Mouse (Mus musculus): ENCODE measurements around the gene Nhlrc2.
"Not testable (repeated sequence)": the region's sequence is repeated elsewhere in the genome, so short reads cannot be mapped to it uniquely, and the experiment has no call there.

GRCm38 (mm10) chr19:56530529-56530928, 17.5 kb upstream of the Nhlrc2 start:
- TF ChIP-seq E2F4 (IDR thresholded peaks at IDR 0.05; ENCODE audit: insufficient read depth); POLR2AphosphoS2 (IDR thresholded peaks at IDR 0.05; ENCODE audit: insufficient read length, low read depth); POLR2A (IDR thresholded peaks at IDR 0.05; ENCODE audit: insufficient read length, low read depth); USF1 (IDR thresholded peaks at IDR 0.05; ENCODE audit: low read depth); MAX (IDR thresholded peaks at IDR 0.05; ENCODE audit: low read depth); MYOD1 (IDR thresholded peaks at IDR 0.05; ENCODE audit: control insufficient read depth in 1 of 3, insufficient read length in 2 of 3, low read depth in 2 of 3); REST (IDR thresholded peaks at IDR 0.05; ENCODE audit: insufficient read depth, insufficient read length); CEBPB (IDR thresholded peaks at IDR 0.05; ENCODE audit: insufficient read depth, poor library complexity, severe bottlenecking); MYOG (IDR thresholded peaks at IDR 0.05; ENCODE audit: control insufficient read depth in 1 of 3, insufficient read depth in 1 of 3, insufficient read length in 2 of 3, low read depth in 2 of 3); TCF3 (IDR thresholded peaks at IDR 0.05; ENCODE audit: insufficient read length, low read depth); SRF (IDR thresholded peaks at IDR 0.05; ENCODE audit: control insufficient read depth, insufficient read length, low read depth); TCF12 (IDR thresholded peaks at IDR 0.05; ENCODE audit: insufficient read depth, poor library complexity, severe bottlenecking): not testable (repeated sequence)
